Mouse (Mus musculus) urinary bladder, adult 18-20 months (tissue): ENCODE measurements around the gene Stk16.

ENCODE experiments used
- DNase-seq, 2 experiments: peaks; one replicate each; pipeline ENCODE4 v3.0.0; 2022; ENCODE audit warnings: low spot score in 2 of 2, mixed read lengths in 2 of 2

The Stk16 gene

DNA sequence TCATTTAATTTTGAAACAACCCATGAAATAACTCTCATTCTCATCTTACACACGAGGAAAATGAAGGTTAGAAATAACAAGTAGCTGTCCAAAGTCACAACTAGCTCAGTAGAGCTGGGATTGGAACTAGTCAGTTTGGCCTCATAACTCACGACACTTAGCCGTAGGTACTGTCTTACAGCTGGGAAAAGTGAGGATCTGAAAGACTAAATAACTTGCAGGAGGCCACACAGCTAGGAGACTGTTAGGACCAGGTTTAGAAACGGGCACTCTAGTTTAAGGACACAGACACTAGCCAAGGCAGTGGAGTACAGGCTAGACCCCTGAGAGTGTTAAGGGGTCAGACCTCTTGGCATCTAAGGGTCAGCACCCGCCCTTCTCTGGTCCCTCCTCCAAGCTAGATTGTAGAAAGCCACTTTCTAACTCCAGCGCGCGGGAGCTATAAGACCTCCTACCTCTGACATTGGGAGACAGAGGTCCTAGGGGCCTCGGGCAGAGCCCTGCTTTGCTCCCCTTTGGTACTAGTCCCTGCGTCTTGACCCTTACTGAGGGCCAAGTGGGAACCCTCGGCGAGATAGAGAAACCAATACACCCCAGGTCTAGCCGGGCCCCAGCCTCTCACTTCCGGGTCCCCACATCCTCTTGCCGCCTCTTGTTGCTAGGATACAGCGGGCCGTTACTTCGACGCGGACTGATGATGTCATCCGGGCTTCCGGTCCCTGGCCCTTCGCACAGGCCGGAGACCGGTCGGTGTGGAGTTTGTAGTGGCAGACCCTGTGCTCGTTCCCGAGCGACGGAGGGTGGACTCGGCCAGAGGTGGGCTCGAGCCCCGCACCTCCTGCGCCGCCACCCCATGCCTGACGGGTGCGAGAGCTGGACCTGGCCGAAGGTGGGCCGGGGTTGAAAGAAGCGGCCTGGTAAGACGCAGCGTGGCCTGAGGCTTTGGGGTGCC, at the start of gene Stk16, which contains the start of gene Glb1l:
Gene Stk16, plus strand, starts transcription at position 703 of the 952 bp plus-strand sequence.
Gene Glb1l, minus strand, starts transcription at position 678 of the 952 bp plus-strand sequence.
- peak; percentile 92 to 96 for DNase-seq

GRCm38 (mm10) chr1:75168093-75168471, 42.6 kb upstream of the Stk16 start:
- no peak for DNase-seq

DNA sequence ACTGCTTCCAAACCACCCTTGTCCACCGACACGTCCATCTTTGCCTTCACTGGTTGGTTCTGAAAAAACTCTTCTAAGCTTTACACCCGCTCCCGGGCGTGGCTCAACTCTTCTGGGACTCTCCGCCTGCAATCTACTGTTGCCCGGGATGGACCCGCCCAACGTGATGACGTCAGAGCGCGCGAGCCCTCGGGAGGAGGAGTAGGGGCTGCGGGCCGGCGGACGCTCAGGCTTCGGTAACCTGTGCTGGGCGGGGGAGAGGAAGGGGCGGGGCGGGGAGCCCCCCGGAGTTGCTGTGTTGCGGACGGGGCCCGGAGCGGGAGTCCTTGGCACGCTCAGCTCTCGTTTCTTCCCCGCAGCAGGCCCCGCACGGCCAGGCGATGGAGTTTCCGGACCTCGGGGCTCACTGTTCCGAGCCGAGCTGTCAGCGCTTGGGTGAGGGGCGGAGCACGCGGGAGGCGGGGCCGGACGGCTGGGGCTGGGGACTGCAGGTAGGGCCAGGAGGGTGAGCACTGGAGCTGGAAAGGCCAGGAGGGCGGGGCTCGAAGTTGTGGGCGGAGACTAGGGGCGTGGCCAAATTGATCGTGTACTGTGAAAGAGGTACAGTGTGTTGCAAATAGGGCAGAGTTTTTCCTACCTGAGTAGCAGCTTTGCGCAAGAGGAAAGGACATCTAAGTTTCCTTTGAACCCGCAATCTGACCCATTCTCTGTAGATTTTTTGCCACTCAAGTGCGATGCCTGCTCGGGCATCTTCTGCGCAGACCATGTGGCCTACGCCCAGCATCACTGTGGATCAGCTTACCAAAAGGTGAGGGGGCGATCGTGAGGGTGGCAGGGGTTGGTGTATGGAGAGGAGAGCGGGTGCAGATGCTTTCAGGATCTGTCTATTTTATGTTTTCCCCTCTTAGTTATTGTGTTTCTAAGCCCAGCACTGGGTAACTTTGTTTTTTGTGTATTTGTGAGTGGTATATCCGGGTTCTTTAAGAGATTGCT, 41.9 kb upstream of the Stk16 start, which contains the start of gene Zfand2b:
Gene Zfand2b, plus strand, starts transcription at position 175 of the 993 bp plus-strand sequence.
- peak; percentile 97 to 100 for DNase-seq

GRCm38 (mm10) chr1:75179334-75180104, 31.1 kb upstream of the Stk16 start:
- peak in 1 of 2 experiments; percentile 39 for DNase-seq

DNA sequence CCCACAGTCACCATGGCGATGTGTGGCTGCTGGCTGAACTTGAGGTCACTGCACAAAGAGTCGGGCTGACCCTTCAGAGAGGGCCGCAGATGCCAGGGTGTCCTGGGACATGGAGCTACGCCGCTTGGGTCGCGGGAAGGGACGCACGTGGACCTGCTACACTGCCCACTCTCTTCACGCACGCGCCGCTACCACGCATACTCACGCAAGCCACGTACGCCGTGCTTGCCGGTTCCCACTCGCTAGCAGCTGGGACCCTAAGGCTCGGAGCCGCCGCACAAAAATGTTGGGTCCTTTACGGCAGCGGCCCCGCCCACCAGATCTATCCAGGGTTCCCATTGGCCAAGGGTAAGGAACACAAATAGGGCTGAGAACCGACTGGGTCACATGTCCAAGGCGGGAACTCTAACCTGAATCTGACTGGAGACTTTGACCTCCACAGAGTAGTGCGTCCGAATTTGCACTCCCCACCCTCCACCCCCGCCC, 30.5 kb upstream of the Stk16 start, which contains the start of gene Abcb6:
Gene Abcb6, minus strand, starts transcription at position 288 of the 486 bp plus-strand sequence.
- DNase-seq, result peak; percentile 74 to 75

GRCm38 (mm10) chr1:75180741-75181140, 29.9 kb upstream of the Stk16 start:
- no peak for DNase-seq

DNA sequence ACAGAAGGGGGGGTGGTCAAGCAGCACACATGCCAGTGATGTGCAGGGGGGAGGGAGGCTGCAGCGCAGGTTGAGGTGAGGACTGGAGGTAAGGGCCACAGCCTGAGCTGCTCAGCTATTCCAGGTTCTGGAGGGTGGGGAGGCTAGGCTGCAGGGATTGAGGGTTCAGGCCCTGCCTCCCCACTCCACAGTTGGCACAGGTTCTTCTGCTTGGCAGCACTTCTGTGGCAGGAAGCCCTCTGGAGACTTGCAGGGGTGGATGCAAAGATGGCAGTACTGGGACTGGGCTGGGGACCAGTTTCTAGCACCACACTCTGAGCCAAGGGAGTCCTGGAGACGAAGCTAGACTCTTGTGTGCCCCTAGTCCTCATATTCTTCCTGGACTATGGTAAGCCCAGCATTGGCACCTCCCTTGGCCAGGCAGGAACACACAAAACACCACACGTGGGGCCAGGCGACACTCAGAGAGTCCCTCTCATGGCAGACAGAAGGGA, 29.2 kb upstream of the Stk16 start:
- DNase-seq, result no peak

GRCm38 (mm10) chr1:75182160-75182559, 28.5 kb upstream of the Stk16 start:
- no peak for DNase-seq

- DNase-seq, result no peak
Measured at GRCm38 (mm10) chr1:75185495-75185894, 25.1 kb upstream of the Stk16 start.

DNA sequence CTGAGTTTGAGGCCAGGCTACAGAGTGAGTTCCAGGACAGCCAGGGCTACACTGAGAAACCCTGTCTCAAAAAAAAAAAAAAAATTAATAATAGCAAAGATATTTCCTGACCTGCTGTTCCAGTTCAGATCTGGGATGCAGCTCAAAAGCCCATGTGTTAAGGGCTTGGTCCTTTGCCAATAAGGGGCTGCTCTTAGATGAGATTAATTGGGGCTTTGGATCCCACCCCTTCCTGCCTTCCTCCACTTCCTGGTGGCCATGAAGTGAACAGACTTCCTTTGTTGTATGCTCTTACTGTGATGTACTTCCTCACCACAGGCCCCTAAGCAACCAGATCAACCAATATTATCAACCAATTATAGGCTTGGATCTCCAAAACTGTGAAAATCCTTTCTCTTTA, 23.5 kb upstream of the Stk16 start:
- no peak for DNase-seq

DNA sequence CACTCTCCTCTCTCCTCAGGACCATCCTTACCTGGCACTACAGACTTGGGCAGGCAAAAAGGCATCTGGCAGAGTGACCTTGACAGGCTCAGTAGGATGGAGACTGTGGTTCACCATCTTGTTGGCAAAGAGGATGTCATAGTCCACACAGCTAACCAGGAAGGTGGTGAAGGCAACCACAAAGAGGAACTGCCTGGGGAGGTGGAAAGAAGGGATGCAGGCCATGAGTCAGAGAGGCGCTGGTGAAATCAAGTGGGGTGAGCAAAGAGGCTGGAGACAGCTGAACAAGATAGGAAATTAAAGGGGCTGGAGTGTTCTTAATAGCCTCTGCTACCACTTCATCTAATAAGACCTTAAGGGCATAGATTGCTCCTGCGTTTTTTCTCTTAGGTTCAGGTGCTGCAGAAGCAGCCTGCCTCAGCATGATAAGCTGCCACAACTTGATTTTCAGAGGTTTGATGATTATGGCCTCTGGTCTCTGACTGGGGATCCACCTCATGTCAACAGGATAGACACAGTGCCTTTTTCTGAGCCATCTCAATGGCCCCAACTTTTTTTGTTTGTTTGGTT, 22.6 kb upstream of the Stk16 start:
- DNase-seq, result no peak

DNA sequence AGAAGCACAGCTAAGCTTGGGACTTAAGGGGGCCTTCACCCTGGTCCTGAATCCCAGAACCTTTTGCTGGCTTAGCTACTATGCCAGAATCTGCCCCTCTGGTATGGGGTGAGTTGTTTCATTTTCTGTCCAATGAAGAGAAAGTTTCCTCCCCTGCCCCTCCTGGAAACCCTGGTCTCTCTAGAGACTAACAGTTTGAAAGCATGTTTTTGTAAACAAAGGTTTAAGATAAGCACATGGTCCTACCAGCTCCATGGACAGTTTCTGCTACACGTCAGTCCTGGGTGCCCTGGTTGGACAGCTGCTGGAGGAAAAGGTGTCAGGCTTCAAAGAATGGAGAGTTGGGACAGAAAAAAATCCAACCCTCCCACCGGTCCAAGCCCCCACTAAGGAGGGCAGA, 20.1 kb upstream of the Stk16 start:
- no peak for DNase-seq

GRCm38 (mm10) chr1:75191258-75191621, 19.4 kb upstream of the Stk16 start:
- DNase-seq, result no peak

- peak; percentile 86 to 96 for DNase-seq
Measured at GRCm38 (mm10) chr1:75191622-75192402, 18.8 kb upstream of the Stk16 start, which contains the start of the genes Ankzf1 and Atg9a. TSS of gene Ankzf1 (plus strand) at chr1:75192151. TSS of gene Atg9a (minus strand) at chr1:75192196.

- DNase-seq, result peak in 1 of 2 experiments; percentile 33
Measured at GRCm38 (mm10) chr1:75192452-75192851, 18.2 kb upstream of the Stk16 start.

DNA sequence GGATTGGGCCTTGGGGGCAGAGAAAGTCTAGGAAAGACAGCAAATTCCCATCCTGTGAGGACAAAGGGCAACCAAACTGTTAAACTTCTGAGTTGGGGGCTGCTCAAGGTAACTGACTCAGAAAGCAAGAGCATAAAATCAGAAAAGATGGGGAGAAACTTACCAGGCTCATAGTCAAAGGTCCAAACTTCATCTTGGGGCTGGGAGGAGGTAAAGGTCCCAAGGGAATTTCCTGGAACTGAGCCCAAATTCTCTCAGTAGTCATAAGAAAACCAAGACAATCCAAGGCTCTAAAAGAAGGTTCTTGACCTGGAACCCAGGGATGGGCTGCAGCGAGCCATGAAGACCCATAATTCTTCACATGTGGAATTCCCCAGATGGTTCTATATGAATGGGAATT, 9.4 kb upstream of the Stk16 start:
- DNase-seq, result no peak

DNA sequence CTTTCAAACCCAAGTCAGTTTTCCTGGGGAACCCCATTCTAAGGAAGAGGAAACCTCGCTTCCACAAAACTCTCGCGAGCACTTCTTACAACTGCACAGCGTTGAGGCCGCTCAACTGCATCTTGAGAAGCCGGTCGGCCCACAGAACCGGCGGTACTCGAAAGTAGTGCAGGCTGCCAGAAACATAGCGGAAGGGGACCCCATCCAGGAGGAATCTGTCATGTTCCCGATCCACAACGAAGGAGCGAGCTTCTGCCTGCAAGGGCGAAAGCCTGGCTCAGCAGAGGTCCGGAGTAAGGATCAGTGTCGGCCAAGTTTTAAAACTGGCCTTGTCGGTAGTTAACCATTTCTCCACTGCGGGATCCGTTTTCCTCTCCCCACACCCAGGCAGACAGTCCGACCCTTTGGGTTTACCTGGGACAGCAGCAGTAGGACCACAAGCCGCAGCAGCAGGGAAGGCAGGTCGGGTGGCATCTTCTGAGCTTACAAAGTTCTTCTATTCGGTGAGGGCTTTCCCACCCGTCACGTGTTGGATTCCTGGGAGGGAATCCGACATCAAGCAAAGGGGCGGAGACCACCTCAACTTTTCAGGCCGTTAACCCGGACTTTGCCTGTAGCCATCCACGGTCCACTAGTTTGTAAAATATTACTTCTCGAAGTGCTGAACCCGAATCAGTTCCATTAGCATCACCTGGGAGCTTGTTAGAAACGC, 1.5 kb upstream of the Stk16 start:
- DNase-seq, result no peak

GRCm38 (mm10) chr1:75211141-75211708, 587 bp downstream of the Stk16 start:
- no peak for DNase-seq
